Mouse (Mus musculus) intestine, embryonic 14.5 days (tissue): Measurements from ENCODE around the gene Jade3. TPM values are rescaled to one million over a fixed set of nuclear protein-coding genes. Genes with fewer than 3 reads are reported as not detected.

Source experiments
- ATAC-seq: fragments of 200-750 bp; cut with Nextera tagmentation; replicated peaks from 2 replicates; pipeline ENCODE4 v1.8.0; 2017; ENCODE audit warnings: low read depth, moderate number of reproducible peaks, moderate TSS enrichment, moderate library complexity; ENCODE audit not compliant: low FRiP score, low TSS enrichment
- DNase-seq: peaks from one replicate; pipeline ENCODE4 v3.0.0-alpha.2; 2018; ENCODE audit warnings: low spot score
- H3K27ac ChIP-seq: fragments of 300-500 bp; sonication (generic); 2 replicates; pipeline ENCODE4 v1.5.1; 2014; ENCODE audit warnings: low read depth, mild to moderate bottlenecking, control low read depth
- H3K27me3 ChIP-seq: fragments of 300-500 bp; sonication (generic); replicated peaks from 2 replicates; pipeline ENCODE4 v1.6.1; 2014; ENCODE audit warnings: low read length, control low read depth; ENCODE audit not compliant: control insufficient read depth, insufficient read depth
- H3K36me3 ChIP-seq: fragments of 300-500 bp; sonication (generic); 2 replicates; pipeline ENCODE4 v1.6.1; 2014; ENCODE audit warnings: low read length, control low read depth; ENCODE audit not compliant: control insufficient read depth, insufficient read depth
- H3K4me1 ChIP-seq: fragments of 300-500 bp; sonication (generic); replicated peaks from 2 replicates; pipeline ENCODE4 v1.6.1; 2014; ENCODE audit warnings: low read length, control low read depth, mixed read lengths; ENCODE audit not compliant: control insufficient read depth, insufficient read depth
- H3K4me2 ChIP-seq: fragments of 300-500 bp; sonication (generic); 2 replicates; pipeline ENCODE4 v1.6.1; 2014; ENCODE audit warnings: low read length
- H3K4me3 ChIP-seq: fragments of 300-500 bp; sonication (generic); 2 replicates; pipeline ENCODE4 v1.5.1; 2014; ENCODE audit warnings: low read depth, low read length, control low read depth, mixed read lengths
- H3K9ac ChIP-seq: fragments of 300-500 bp; sonication (generic); 2 replicates; pipeline ENCODE4 v1.6.1; 2014; ENCODE audit warnings: mild to moderate bottlenecking, low read length
- H3K9me3 ChIP-seq: fragments of 300-500 bp; sonication (generic); 2 replicates; pipeline ENCODE4 v1.6.1; 2016; ENCODE audit warnings: low read length, control low read depth; ENCODE audit not compliant: control insufficient read depth
- WGBS: fragments of 180-500 bp; shearing (Covaris S2); extraction: QIAGEN DNeasy Blood & Tissue Kit; methylation state at CpG from one replicate; pipeline ENCODE4 v1.1.7; 2014; 5-methylcytosine and 5-hydroxymethylcytosine counted together
- polyA plus RNA-seq: library from polyadenylated mRNA; unstranded; fragments of >200 nt; fragmentation: Nextera tagmentation; extraction: Ambion mirVana; gene quantifications from 2 replicates; pipeline ENCODE4 v1.2.1, GENCODE M21; 2014

Jade3 gene
- polyA plus RNA-seq, 1 experiment from 2014 or later, result 12.3 TPM

GRCm38 (mm10) chrX:20552199-20552598 is 126.7 kb downstream of the Jade3 start:
- no peak overlapping the region for H3K9ac ChIP-seq
- no peak overlapping the region for H3K27ac ChIP-seq
- H3K9me3 ChIP-seq, result no peaks in the 10 kb centered on the region
- no peak overlapping the region for H3K4me3 ChIP-seq
- DNase-seq, result no peak
- no peak overlapping the region for H3K4me2 ChIP-seq
- ATAC-seq, result no peak
- no peaks in the 10 kb centered on the region for H3K27me3 ChIP-seq
- WGBS, result 78% methylated on average over 2 of the region's 2 CpGs
- no peaks in the 10 kb centered on the region for H3K4me1 ChIP-seq
- H3K36me3 ChIP-seq, result no peaks in the 10 kb centered on the region

GRCm38 (mm10) chrX:20561846-20562245 is 136.4 kb downstream of the Jade3 start:
- H3K4me1 ChIP-seq, result no peaks in the 10 kb centered on the region
- no peak overlapping the region for H3K9ac ChIP-seq
- no peak overlapping the region for H3K4me2 ChIP-seq
- no peak overlapping the region for H3K27ac ChIP-seq
- 41% methylated on average over 1 of the region's 1 CpGs for WGBS
- H3K4me3 ChIP-seq, result no peak overlapping the region
- no peaks in the 10 kb centered on the region for H3K36me3 ChIP-seq
- DNase-seq, result no peak
- no peaks in the 10 kb centered on the region for H3K9me3 ChIP-seq
- no peaks in the 10 kb centered on the region for H3K27me3 ChIP-seq
- no peak for ATAC-seq

GRCm38 (mm10) chrX:20563941-20564340 is 138.5 kb downstream of the Jade3 start:
- no peak overlapping the region for H3K4me2 ChIP-seq
- WGBS, result 72% methylated on average over 4 of the region's 4 CpGs
- no peak overlapping the region for H3K4me3 ChIP-seq
- no peak for DNase-seq
- no peaks in the 10 kb centered on the region for H3K27me3 ChIP-seq
- H3K9ac ChIP-seq, result no peak overlapping the region
- ATAC-seq, result no peak
- H3K36me3 ChIP-seq, result no peaks in the 10 kb centered on the region
- no peaks in the 10 kb centered on the region for H3K9me3 ChIP-seq
- H3K27ac ChIP-seq, result no peak overlapping the region
- H3K4me1 ChIP-seq, result no peaks in the 10 kb centered on the region

Other genes starting within 250 kb of the Jade3 start
- gene Slc9a7, start 133.9 kb upstream of the Jade3 start, polyA plus RNA-seq, result 0.81 and 1.2 TPM in 2 replicates
- 18.9 and 20.9 TPM in 2 replicates for gene Rp2, start 61.2 kb upstream of the Jade3 start, polyA plus RNA-seq
- 9.5 and 10.9 TPM in 2 replicates for gene Rgn, start 124.1 kb downstream of the Jade3 start, polyA plus RNA-seq
- gene Rbm10, start 191.8 kb downstream of the Jade3 start, polyA plus RNA-seq, result 58.6 and 60.4 TPM in 2 replicates
- gene Ndufb11, start 191.9 kb downstream of the Jade3 start, polyA plus RNA-seq, result 258 and 267 TPM in 2 replicates
- 189 and 191 TPM in 2 replicates for gene Uba1, start 232.6 kb downstream of the Jade3 start, polyA plus RNA-seq